Comparison of ENCODE assay signal across 12 mouse cellular contexts in genomic region chr6:35381536-35381935, GRCm38 (mm10). TPM values are rescaled to one million over a fixed set of nuclear protein-coding genes. Genes with fewer than 3 reads are reported as not detected.
DNase-seq lines count a peak whose midpoint lies in the region; ATAC-seq lines count a peak whose summit lies in the region.
"Had no signal": no experiment of that assay in that cellular context is flagged by ENCODE, and none has a peak within 500 bp of the region (broad histone marks: within the 10 kb centered on the region; RNA-seq: fewer than 3 reads in every experiment).

No protein-coding gene starts in this region.

- H3K36me3 ChIP-seq in hindbrain, embryonic 12.5 days, result no peaks in the 10 kb centered on the region
- H3K36me3 ChIP-seq in hindbrain, embryonic 16.5 days (ENCODE audit: control insufficient read depth, insufficient read depth, low read length), result no peaks in the 10 kb centered on the region
- H3K36me3 ChIP-seq: forebrain, embryonic 10.5 days; heart, embryonic 10.5 days had no signal

- ATAC-seq in hindbrain, embryonic 12.5 days (ENCODE audit: low FRiP score), result 0 out of 2 replicates have a peak, but pooled peaks have one; percentile 8
- no peak for ATAC-seq in hindbrain, embryonic 16.5 days
- 0 out of 2 replicates have a peak, but pooled peaks have one; percentile 2 for ATAC-seq in common myeloid progenitor, adult 5-6 weeks (replicated peaks; ENCODE audit: low read depth, poor library complexity, severe bottlenecking)
- ATAC-seq: liver, postnatal 0 days had no signal

- H3K27me3 ChIP-seq in hindbrain, embryonic 12.5 days, result no peaks in the 10 kb centered on the region
- H3K27me3 ChIP-seq in hindbrain, embryonic 16.5 days (replicated peaks; ENCODE audit: control insufficient read depth, insufficient read depth, low read length), result no peaks in the 10 kb centered on the region

- WGBS in hindbrain, embryonic 12.5 days, result 84% methylated on average over 3 of the region's 3 CpGs
- WGBS in hindbrain, embryonic 16.5 days, result 84% methylated on average over 3 of the region's 3 CpGs

- H3K4me1 ChIP-seq in hindbrain, embryonic 12.5 days, result 0 out of 2 replicates have a peak, but pooled peaks cover 3% of the 10 kb centered on the region
- peaks cover 2% of the 10 kb centered on the region; the same call in 1 of the 2 replicates for H3K4me1 ChIP-seq in hindbrain, embryonic 16.5 days (ENCODE audit: control insufficient read depth, insufficient read depth, low read depth, low read length)

- no peak overlapping the region for H3K27ac ChIP-seq in hindbrain, embryonic 12.5 days
- no peak overlapping the region for H3K27ac ChIP-seq in hindbrain, embryonic 16.5 days (ENCODE audit: low read depth, low read length)

- H3K4me3 ChIP-seq in hindbrain, embryonic 12.5 days, result no peak overlapping the region
- H3K4me3 ChIP-seq in hindbrain, embryonic 16.5 days (ENCODE audit: low read length), result no peak overlapping the region

- H3K9me3 ChIP-seq in hindbrain, embryonic 12.5 days (replicated peaks), result no peaks in the 10 kb centered on the region
- no peaks in the 10 kb centered on the region for H3K9me3 ChIP-seq in hindbrain, embryonic 16.5 days (ENCODE audit: control insufficient read depth, low read length)
- H3K9me3 ChIP-seq: forebrain, embryonic 10.5 days; heart, embryonic 10.5 days; megakaryocyte, embryonic 14.5 days had no signal

- no peak overlapping the region for H3K9ac ChIP-seq in hindbrain, embryonic 12.5 days
- H3K9ac ChIP-seq in hindbrain, embryonic 16.5 days (ENCODE audit: low read depth, low read length), result no peak overlapping the region

- DNase-seq in lung, postnatal 10 days, result peak; percentile 7
- no peak for DNase-seq in lung, postnatal 4 days
- DNase-seq in lung, postnatal 36 days, result peak; percentile 53
- DNase-seq in thymus, postnatal 4 days, result no peak
- DNase-seq: right cerebral cortex, postnatal 4 days had no signal

- H3K4me2 ChIP-seq in hindbrain, embryonic 12.5 days (replicated peaks), result no peak overlapping the region
- no peak overlapping the region for H3K4me2 ChIP-seq in hindbrain, embryonic 16.5 days (ENCODE audit: low read length)

RNA-seq across cellular contexts. Expression of gene Fam180a, which starts 55.6 kb away (rescaled TPM):
- polyA plus RNA-seq in hindbrain, embryonic 12.5 days (2016; fragmentation: Nextera tagmentation; extraction: Ambion mirVana), result 0.39 and 0.65 TPM in 2 replicates
- polyA plus RNA-seq in hindbrain, embryonic 16.5 days (2015; fragmentation: Nextera tagmentation; extraction: Ambion mirVana), result 2.3 and 2.4 TPM in 2 replicates
- not detected in 2 replicates for total RNA-seq in common myeloid progenitor, adult 5-6 weeks (2017)
- polyA plus RNA-seq: forebrain, embryonic 10.5 days had no signal

Comparison
In these comparisons a context has a peak if more than half of its experiments do, and no peak if none do; other contexts are left out.
1. DNase-seq: peak in lung, postnatal 10 days (single experiment) and lung, postnatal 36 days (single experiment); none in lung, postnatal 4 days (0 of 2) and thymus, postnatal 4 days (single experiment).